Mouse (Mus musculus) CD8-positive naive resting alpha-beta T cell, adult 2 months (primary cell): ENCODE data around the gene Rfx4.

ENCODE experiments used
- DNase-seq, 2 experiments: peaks; one replicate each; pipeline ENCODE4 v3.0.0; 2022; ENCODE audit warnings: low read depth in 2 of 2, low spot score in 2 of 2

Gene Rfx4

DNA sequence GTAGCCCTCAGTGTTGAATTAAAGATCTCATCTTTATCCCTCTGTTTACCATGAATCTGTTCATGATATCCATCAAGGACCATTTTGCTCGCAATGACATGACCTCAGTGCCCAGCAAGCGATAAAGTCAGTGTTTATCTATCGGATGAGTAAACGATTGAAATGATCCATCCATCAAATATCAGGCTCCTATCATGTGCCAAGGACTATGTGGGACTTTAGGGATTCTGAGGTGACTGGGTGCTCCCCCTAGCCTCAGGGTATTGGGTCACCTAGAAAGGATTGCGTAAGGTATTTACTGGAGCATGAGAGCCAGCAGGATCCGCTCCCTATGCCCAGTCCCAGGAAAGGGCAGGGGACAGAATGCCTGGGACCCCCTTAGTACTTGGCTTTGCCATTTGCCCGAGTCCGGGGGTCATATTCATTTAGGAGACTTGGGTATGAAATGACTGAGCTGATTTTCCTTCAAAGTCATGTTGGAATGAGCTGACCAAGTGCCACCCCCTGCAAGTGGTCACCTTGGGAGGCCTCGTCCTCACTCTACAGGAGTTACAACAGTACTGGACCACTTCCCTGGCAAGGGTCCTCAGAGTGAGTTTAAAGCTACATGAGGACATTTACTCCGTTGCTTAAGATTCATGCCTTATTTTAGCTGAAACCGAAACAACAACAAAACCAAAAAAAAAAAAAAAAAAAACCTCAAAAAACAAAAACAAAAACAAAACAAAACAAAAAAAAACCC, 55.5 kb downstream of the Rfx4 start:
- DNase-seq, result no peak

- DNase-seq, result no peak
Measured at GRCm38 (mm10) chr10:84811913-84812295, 56.0 kb downstream of the Rfx4 start.

GRCm38 (mm10) chr10:84815676-84816436, 60.0 kb downstream of the Rfx4 start:
- DNase-seq, result no peak

- DNase-seq, result no peak
Measured at GRCm38 (mm10) chr10:84817086-84817869, 61.4 kb downstream of the Rfx4 start.

DNA sequence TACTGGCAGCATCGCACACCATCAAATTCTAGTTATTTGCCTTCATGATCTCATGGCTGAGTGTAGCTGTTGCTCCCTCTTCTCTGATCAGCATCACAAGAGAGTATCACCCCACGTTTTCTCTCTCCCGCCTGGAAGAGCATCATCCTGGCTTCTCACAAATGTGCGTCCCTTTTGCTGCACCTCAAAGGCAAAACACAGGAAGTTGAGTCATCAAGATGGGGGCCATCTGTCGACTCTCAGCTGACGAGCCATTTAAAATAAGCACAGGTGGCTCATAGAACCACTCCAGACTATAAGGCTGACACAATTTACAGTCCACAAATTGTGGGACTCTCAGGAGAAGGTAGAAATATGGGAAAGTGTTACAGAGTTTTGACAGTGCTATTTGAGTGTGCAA, 63.8 kb downstream of the Rfx4 start:
- no peak for DNase-seq

DNA sequence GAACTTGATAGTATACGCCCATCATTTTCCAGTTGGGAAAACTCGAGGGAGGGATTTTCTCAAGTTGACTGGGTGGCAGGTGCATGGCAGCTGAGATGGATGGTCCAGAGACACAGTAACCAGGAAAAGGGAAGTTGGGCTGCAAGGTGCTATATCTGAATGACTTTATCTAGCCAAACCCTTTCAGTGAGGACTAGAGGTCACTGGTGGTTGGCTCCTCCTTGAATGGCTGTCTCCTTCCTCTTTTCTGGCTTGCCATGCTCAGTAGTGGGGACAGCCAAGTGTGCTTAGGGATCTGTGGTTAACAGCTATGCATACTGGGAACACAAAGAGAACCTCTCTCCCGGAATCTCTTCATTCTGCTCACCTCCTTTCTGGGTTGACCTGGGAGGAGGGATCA, 64.4 kb downstream of the Rfx4 start:
- DNase-seq, result no peak

DNA sequence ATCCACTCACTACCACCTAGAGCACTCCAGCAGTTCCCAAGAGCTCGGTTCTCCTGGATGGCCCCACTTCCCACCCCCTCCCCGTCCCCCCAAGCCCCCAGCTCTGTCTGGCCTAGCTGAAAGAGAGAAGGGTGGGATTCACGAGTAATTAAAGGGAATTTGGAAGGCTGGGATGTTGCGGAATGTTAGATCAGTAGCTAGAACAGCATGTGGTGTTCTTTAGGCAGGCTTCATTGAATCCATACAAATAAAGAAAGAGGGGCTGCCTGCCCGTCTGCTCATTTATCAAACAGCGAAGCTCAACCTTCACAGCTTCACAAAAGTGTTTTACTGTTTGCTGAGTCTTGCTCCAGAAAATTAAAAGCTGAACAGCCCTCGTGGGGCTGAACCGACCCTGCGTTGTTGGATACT, 66.9 kb downstream of the Rfx4 start:
- no peak for DNase-seq

DNA sequence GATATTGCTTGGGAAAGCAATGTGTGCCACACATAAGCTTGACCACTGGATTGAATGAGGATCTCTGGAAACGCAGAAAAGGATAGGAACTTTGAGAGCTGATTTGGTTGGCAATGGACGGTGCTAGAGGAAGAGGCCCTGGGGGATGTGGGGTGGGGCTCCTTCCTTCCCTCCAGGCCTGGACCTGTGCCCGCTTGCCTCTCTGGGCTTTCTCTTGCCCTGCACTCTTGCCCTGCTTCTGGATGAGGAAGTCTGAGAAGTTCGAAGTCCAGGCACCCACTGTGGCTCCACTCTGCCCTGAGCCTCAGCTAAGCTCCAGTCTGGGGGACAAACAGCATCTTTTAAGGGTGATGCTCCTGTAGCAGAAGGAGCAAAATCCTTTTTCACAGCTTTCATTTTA, 67.8 kb downstream of the Rfx4 start:
- no peak for DNase-seq

- no peak for DNase-seq
Measured at GRCm38 (mm10) chr10:84829009-84829408, 73.1 kb downstream of the Rfx4 start.

GRCm38 (mm10) chr10:84835596-84835995, 79.7 kb downstream of the Rfx4 start:
- DNase-seq, result no peak

- peak; percentile 11 to 44 for DNase-seq
Measured at GRCm38 (mm10) chr10:84836104-84836503, 80.2 kb downstream of the Rfx4 start.

- DNase-seq, result no peak
Measured at GRCm38 (mm10) chr10:84837355-84837754, 81.5 kb downstream of the Rfx4 start.

DNA sequence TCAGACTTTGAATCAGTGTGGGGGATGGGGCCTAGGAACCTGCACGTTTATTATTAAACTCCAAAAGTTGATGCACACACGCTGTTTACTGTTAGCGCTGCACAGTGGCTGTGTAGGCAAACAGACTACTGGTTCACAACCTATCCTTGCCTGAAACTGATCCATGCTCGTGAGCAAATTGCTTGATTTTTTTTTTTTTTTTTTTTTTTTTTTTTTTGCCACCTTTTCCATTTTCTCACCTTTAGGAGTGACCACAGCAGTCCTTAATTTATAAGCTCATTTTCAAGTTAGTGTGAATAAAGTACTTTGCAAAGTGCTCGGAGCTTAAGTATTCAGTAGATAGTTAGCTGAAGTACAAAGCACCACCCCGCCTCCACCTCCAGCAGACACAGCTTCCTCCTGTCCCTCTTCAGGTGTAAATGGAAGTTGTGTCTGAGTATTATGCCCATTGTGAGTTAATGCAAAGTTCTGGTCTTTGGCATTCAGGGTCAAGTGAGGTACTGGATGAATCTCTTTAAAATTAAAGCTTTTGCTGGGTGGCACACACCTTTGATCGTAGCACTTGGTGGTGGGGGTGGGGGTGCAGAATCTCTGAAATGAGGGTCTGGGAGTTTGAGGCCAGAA, 83.1 kb downstream of the Rfx4 start:
- DNase-seq, result no peak

- no peak for DNase-seq
Measured at GRCm38 (mm10) chr10:84846638-84847037, 90.8 kb downstream of the Rfx4 start.

DNA sequence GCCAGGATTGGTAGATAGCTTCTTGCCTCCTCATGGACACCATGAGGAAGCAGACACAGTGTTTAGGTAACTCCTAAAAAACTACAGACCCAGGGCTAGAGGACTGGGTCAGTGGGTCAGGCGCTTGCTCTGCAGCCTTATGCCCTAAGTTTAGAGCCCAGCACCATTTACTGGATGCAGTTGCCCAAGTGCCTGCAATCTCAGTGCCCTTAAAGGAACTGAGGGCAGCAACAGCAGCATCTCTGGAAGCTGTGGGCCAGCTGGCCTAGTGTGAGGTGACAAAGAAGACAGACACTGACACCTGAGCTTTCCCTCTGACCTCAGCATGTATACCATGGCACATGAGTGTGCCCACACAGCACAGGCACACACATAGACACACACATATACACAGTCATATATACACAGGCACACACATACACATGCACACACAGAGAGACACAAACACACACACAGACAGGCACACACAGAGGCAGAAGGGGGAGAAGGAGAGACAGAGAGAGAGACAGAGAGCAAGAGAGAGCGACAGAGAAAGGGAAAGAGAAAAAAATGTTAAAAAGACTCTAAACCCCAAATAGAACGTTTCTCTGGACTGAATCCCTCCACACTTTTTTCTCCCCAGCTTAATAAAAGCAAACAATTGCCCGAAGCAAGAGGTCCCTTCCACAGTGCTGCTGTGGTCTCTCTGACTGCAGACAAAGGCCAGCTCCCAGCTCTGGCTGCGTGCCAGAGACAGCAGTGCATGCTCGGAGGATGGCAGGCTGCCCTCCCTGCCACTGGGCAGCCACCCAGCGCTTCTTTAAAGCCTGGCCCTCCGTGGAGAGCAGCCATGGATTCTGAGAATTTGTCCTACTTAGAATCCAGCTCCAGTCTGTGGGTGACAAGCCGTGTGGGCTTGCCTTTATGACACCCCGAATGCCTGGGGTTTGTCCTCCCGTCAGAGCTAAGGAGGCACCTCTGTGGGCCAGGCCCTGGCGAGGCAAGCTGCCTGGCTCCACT, 96.4 kb downstream of the Rfx4 start:
- DNase-seq, result no peak

DNA sequence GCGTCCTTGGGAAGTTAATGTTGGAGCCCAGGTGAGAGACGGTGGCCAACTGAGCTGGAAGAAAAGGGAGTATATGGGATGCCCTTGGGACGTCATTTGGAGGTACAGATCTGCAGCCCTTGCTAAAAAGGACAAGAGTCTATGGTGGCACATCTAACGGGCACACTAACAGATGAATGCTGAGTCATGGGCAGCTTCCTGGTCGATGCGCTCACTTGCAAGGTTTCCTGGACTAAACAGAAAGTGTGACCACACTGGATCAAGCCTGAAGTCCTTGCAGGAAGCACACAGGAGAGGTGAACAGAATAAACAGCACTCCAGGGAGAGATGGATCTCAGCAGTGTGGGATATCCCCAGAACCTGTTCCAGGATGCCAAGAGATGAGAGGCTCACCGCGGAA, 98.2 kb downstream of the Rfx4 start:
- DNase-seq, result no peak

DNA sequence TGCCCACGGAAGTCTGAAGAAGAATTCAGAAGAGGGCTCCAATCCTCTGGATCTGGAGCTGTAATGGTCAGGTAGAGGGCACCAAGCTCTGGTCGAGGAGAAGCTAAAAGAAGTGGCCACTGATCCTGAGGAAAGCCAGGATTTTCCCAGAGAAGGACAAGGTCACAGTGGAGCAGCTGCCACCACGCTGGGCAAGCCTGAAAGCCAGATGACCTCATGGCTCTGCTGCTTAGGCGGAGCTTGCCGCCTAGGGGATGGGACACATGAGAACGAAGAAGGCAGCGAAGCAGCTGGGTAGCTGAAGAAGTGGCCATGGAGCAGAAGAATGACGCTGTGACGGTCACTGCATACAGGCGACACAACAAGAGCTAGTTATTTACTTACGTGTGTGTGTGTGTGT, 99.6 kb downstream of the Rfx4 start:
- no peak for DNase-seq

DNA sequence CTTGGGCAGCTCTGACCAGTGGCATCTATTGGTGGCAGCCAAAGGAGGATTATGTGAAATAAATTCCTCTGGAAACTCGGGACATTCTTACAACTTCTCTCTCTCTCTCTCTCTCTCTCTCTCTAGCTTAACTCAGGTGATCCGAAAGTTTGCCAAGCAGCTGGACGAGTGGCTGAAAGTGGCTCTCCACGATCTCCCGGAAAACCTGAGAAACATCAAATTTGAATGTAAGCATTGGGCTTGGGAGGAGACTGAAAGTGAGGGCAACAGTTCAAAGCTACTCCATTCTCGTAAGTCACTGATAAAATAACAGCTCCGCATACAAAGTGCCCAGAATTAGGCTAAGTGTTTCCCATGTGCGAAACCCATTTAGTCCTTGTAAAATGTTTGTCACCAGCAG, 102.5 kb downstream of the Rfx4 start:
- no peak for DNase-seq

DNA sequence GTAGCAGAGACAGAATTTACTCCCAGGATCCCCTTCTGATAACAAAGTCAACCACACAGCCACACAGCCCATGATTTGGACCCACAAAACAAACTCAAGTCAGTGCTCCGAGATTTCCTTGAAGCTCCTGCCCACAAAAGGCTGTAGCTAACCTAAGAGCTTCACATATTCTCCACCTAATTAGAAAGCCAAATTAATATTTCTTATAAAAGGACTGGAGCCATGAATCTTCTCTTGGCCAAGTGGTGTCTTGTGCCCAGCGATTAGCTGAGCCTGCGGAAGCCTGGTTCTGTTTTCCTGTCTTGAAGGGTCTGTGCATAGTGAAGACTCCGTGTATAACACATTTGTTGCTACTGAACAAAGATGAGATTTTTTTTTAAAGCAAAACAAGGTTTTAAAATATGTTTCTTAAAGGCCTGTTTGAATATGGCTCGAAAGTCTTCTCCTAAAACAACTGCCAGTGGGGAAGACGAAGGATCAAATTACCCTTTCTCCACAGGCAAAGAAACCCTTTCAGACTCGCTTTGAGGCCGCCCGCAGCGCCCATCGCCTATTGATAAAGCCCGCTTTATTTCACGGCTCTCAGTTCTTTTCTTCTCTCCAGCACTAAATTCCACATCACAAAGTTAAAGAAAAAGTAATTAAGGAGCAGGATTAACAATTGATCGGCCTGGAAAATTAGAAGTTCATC, 103.1 kb downstream of the Rfx4 start:
- no peak for DNase-seq
